Mouse (Mus musculus) common myeloid progenitor, adult 5-6 weeks (primary cell): Measurements from ENCODE around the gene Kprp. TPM values are rescaled to one million over a fixed set of nuclear protein-coding genes. Genes with fewer than 3 reads are reported as not detected.
"Not testable (repeated sequence)": the region's sequence is repeated elsewhere in the genome, so short reads cannot be mapped to it uniquely, and the experiment has no call there.

Source experiments
- ATAC-seq: replicated peaks from 2 replicates; pipeline ENCODE4 v1.8.0; 2016; ENCODE audit warnings: low read depth, mild to moderate bottlenecking, moderate TSS enrichment, inconsistent platforms; ENCODE audit not compliant: poor library complexity, severe bottlenecking
- total RNA-seq: library from RNA; stranded (forward); fragments of 200-1000, 187-1606 nt; gene quantifications from 2 replicates; pipeline ENCODE4 v1.2.3, GENCODE M21; 2017

Kprp gene
- not detected in 2 replicates for total RNA-seq

- no peak for ATAC-seq
Measured at GRCm38 (mm10) chr3:92827108-92827507, at the start of gene Kprp. TSS of gene Kprp (minus strand) at chr3:92827247.

GRCm38 (mm10) chr3:92874180-92874579, 47.1 kb upstream of the Kprp start:
- no peak for ATAC-seq

- ATAC-seq = no peak
Measured at GRCm38 (mm10) chr3:92870116-92870515, 43.1 kb upstream of the Kprp start, which contains the start of gene 2310050C09Rik. TSS of gene 2310050C09Rik (minus strand) at chr3:92870216.

- no peak for ATAC-seq
Measured at GRCm38 (mm10) chr3:92851186-92851585, 24.1 kb upstream of the Kprp start, which contains the start of gene Lce1l. TSS of gene Lce1l (minus strand) at chr3:92851286.

- no peak for ATAC-seq
Measured at GRCm38 (mm10) chr3:92825808-92826207, 1.2 kb downstream of the Kprp start.

GRCm38 (mm10) chr3:92816036-92816435, 11.0 kb downstream of the Kprp start:
- not testable (repeated sequence) for ATAC-seq

GRCm38 (mm10) chr3:92815581-92815980, 11.5 kb downstream of the Kprp start:
- ATAC-seq = no peak

- no peak for ATAC-seq
Measured at GRCm38 (mm10) chr3:92807791-92808190, 19.3 kb downstream of the Kprp start, which contains the start of gene Lce1k. TSS of gene Lce1k (minus strand) at chr3:92807891.

GRCm38 (mm10) chr3:92790414-92790813, 36.6 kb downstream of the Kprp start, which contains the start of gene Lce1j:
TSS of gene Lce1j (minus strand) at chr3:92790514.
- ATAC-seq = no peak

- no peak for ATAC-seq
Measured at GRCm38 (mm10) chr3:92778799-92779198, 48.2 kb downstream of the Kprp start, which contains the start of gene Lce1i. TSS of gene Lce1i (minus strand) at chr3:92778899.

Other genes with a start within 250 kb of the Kprp start
- gene Smcp, start 238.2 kb downstream of the Kprp start, total RNA-seq = not detected in 2 replicates
- not detected in 2 replicates for gene 2210017I01Rik, start 219.8 kb downstream of the Kprp start, total RNA-seq
- not detected in 2 replicates for gene Lce6a, start 205.6 kb downstream of the Kprp start, total RNA-seq
- gene Lce1a1, start 178.9 kb downstream of the Kprp start, total RNA-seq = not detected in 2 replicates
- gene Lce1b, start 170.3 kb downstream of the Kprp start, total RNA-seq = not detected in 2 replicates
- gene Lce1a2, start 156.9 kb downstream of the Kprp start, total RNA-seq = not detected in 2 replicates
- gene Lce1c, start 148.0 kb downstream of the Kprp start, total RNA-seq = not detected in 2 replicates
- gene Lce1d, start 140.0 kb downstream of the Kprp start, total RNA-seq = not detected in 2 replicates
- not detected in 2 replicates for gene Lce1e, start 118.2 kb downstream of the Kprp start, total RNA-seq
- gene Lce1f, start 106.9 kb downstream of the Kprp start, total RNA-seq = not detected in 2 replicates
- not detected in 2 replicates for gene Gm38119, start 88.2 kb downstream of the Kprp start, total RNA-seq
- gene Lce1g, start 74.9 kb downstream of the Kprp start, total RNA-seq = not detected in 2 replicates
- not detected in 2 replicates for gene Lce1h, start 62.2 kb downstream of the Kprp start, total RNA-seq
- not detected in 2 replicates for gene Lce1i, start 48.3 kb downstream of the Kprp start, total RNA-seq
- gene Lce1j, start 36.7 kb downstream of the Kprp start, total RNA-seq = not detected in 2 replicates
- gene Lce1k, start 19.4 kb downstream of the Kprp start, total RNA-seq = not detected in 2 replicates
- not detected in 2 replicates for gene Lce1l, start 24.0 kb upstream of the Kprp start, total RNA-seq
- gene 2310050C09Rik, start 43.0 kb upstream of the Kprp start, total RNA-seq = not detected in 2 replicates
- gene Lce3a, start 99.0 kb upstream of the Kprp start, total RNA-seq = not detected in 2 replicates
- gene Lce3b, start 105.7 kb upstream of the Kprp start, total RNA-seq = not detected in 2 replicates
- gene Lce3c, start 117.2 kb upstream of the Kprp start, total RNA-seq = not detected in 2 replicates
- gene Lce3d, start 130.1 kb upstream of the Kprp start, total RNA-seq = not detected in 2 replicates
- gene Lce3e, start 139.8 kb upstream of the Kprp start, total RNA-seq = not detected in 2 replicates
- not detected in 2 replicates for gene Lce3f, start 165.0 kb upstream of the Kprp start, total RNA-seq
- gene Crct1, start 188.4 kb upstream of the Kprp start, total RNA-seq = not detected in 2 replicates
- gene Lce1m, start 191.8 kb upstream of the Kprp start, total RNA-seq = not detected in 2 replicates
- not detected in 2 replicates for gene Gm4858, start 241.6 kb upstream of the Kprp start, total RNA-seq